Mouse (Mus musculus) ES-E14 (cell line): Measurements from ENCODE around the gene Nsmce3. TPM values are rescaled to one million over a fixed set of nuclear protein-coding genes. Genes with fewer than 3 reads are reported as not detected.

ENCODE experiments used
- DNase-seq: peaks from one replicate; pipeline ENCODE4 v3.0.0-alpha.2; 2013; ENCODE audit warnings: low read depth, low spot score
- H3K27ac ChIP-seq: 2 replicates; pipeline ENCODE4 v1.5.1; 2012; ENCODE audit warnings: low read depth, mild to moderate bottlenecking, low read length, moderate library complexity, mixed read lengths; ENCODE audit not compliant: poor library complexity, insufficient read depth, severe bottlenecking
- H3K36me3 ChIP-seq: 2 replicates; pipeline ENCODE4 v1.6.1; 2012; ENCODE audit warnings: mild to moderate bottlenecking, low read length, moderate library complexity, mixed read lengths; ENCODE audit not compliant: control insufficient read depth, poor library complexity, insufficient read depth, severe bottlenecking
- H3K4me1 ChIP-seq, 2 experiments: fragments of 150-350 bp in 1 of 2; sonication (generic) in 1 of 2; 2 replicates each; pipeline ENCODE4 v1.6.1; 2012; ENCODE audit warnings: low read length in 2 of 2, mild to moderate bottlenecking in 1 of 2, mixed read lengths in 1 of 2; ENCODE audit not compliant: control insufficient read depth in 2 of 2, insufficient read depth in 2 of 2, poor library complexity in 1 of 2
- H3K4me3 ChIP-seq, 2 experiments: fragments of 150-350 bp in 1 of 2; sonication (generic) in 1 of 2; 2 replicates each; pipeline ENCODE4 v1.5.1; 2012; ENCODE audit warnings: low read length in 2 of 2, low read depth in 1 of 2, mild to moderate bottlenecking in 1 of 2, mixed read lengths in 1 of 2; ENCODE audit not compliant: insufficient read depth in 1 of 2, poor library complexity in 1 of 2, severe bottlenecking in 1 of 2
- H3K9ac ChIP-seq: 2 replicates; pipeline ENCODE4 v1.6.1; 2012; ENCODE audit warnings: low read depth, mild to moderate bottlenecking, low read length, mixed read lengths; ENCODE audit not compliant: poor library complexity, insufficient read depth, severe bottlenecking
- H3K9me3 ChIP-seq: fragments of 150-350 bp; sonication (generic); 2 replicates; pipeline ENCODE4 v1.6.1; 2012; ENCODE audit warnings: low read depth, mild to moderate bottlenecking, low read length; ENCODE audit not compliant: control insufficient read depth, insufficient read depth
- CHD2 ChIP-seq: IDR thresholded peaks from 2 replicates; pipeline ENCODE4 v1.6.1; 2014; ENCODE audit warnings: mild to moderate bottlenecking, low read depth, low read length, inconsistent platforms
- HCFC1 ChIP-seq: IDR thresholded peaks from 2 replicates; pipeline ENCODE4 v1.6.1; 2012; ENCODE audit warnings: low read length, inconsistent platforms, borderline replicate concordance; ENCODE audit not compliant: insufficient read depth
- MAFK ChIP-seq: IDR thresholded peaks from 2 replicates; pipeline ENCODE4 v1.6.1; 2014; ENCODE audit warnings: mild to moderate bottlenecking, low read depth, low read length, inconsistent platforms; ENCODE audit not compliant: insufficient read depth
- ZC3H11A ChIP-seq: IDR thresholded peaks from 2 replicates; pipeline ENCODE4 v1.6.1; 2012; ENCODE audit warnings: low read depth, mild to moderate bottlenecking, inconsistent platforms, low read length, borderline replicate concordance
- ZNF384 ChIP-seq: IDR thresholded peaks from 2 replicates; pipeline ENCODE4 v1.6.1; 2012; ENCODE audit warnings: low read depth, low read length, inconsistent platforms
- in situ Hi-C, 2 experiments: fragments of 600-800 bp; cut with MboI; formaldehyde crosslinking; loops; one replicate each; pipeline ENCODE4 v1.15.1; 2025; ENCODE audit warnings: low sequenced_read_pairs in 2 of 2, inconsistent platforms in 1 of 2; ENCODE audit not compliant: unreplicated experiment in 2 of 2
- total RNA-seq: library from RNA; depleted of rRNA; stranded (reverse); fragments of 300-350 nt; gene quantifications from 2 replicates; pipeline ENCODE4 v1.2.3, GENCODE M21; 2012; rRNA removed

Gene Nsmce3
- 14.3 and 17.2 TPM in 2 replicates for total RNA-seq

- TF ChIP-seq HCFC1, result peak; percentile 75; the same call in 1 of the 2 replicates
- TF ChIP-seq MAFK, result no peak
- peaks cover 0 to 4% of the 10 kb centered on the region in 2 experiments; a peak in 1 of 4 replicates for H3K4me1 ChIP-seq
- peak within 1 kb of the TSS; percentile 89 to 90 for H3K4me3 ChIP-seq
- no peaks in the 10 kb centered on the region for H3K9me3 ChIP-seq
- DNase-seq, result peak; percentile 88
- H3K36me3 ChIP-seq, result no peaks in the 10 kb centered on the region
- H3K9ac ChIP-seq, result peak within 1 kb of the TSS; percentile 89
- in situ Hi-C loops, result no loop called here
- peak within 1 kb of the TSS; percentile 1 for H3K27ac ChIP-seq
These were observed at the start of gene Nsmce3 for GRCm38 (mm10) chr7:64872743-64873241. TSS of gene Nsmce3 (minus strand) at chr7:64872997.

GRCm38 (mm10) chr7:64921189-64921588, 48.4 kb upstream of the Nsmce3 start:
- TF ChIP-seq CHD2 (no peak), ZC3H11A (no peak), ZNF384 (no peak), MAFK (no peak), HCFC1 (no peak)
- Histone ChIP-seq H3K4me1 (no peaks in the 10 kb centered on the region), H3K9ac (no peak overlapping the region), H3K4me3 (no peak overlapping the region), H3K9me3 (no peaks in the 10 kb centered on the region), H3K36me3 (no peaks in the 10 kb centered on the region), H3K27ac (no peak overlapping the region)
- in situ Hi-C loops, result no loop called here
- no peak for DNase-seq

- Histone ChIP-seq H3K4me3 (no peak overlapping the region), H3K4me1 (no peaks in the 10 kb centered on the region), H3K9me3 (no peaks in the 10 kb centered on the region), H3K27ac (no peak overlapping the region), H3K9ac (no peak overlapping the region), H3K36me3 (no peaks in the 10 kb centered on the region)
- no peak for TF ChIP-seq HCFC1
- TF ChIP-seq ZNF384, result no peak
- TF ChIP-seq CHD2, result no peak
- no peak for TF ChIP-seq ZC3H11A
- TF ChIP-seq MAFK, result no peak
- in situ Hi-C loops, result no loop called here
- DNase-seq, result no peak
These were observed 47.9 kb upstream of the Nsmce3 start for GRCm38 (mm10) chr7:64920735-64921134.

GRCm38 (mm10) chr7:64916654-64917053, 43.9 kb upstream of the Nsmce3 start:
- TF ChIP-seq MAFK (no peak), HCFC1 (no peak), ZNF384 (no peak), CHD2 (no peak), ZC3H11A (no peak)
- DNase-seq, result no peak
- no peak overlapping the region for H3K4me3 ChIP-seq
- H3K4me1 ChIP-seq, result no peaks in the 10 kb centered on the region
- no peak overlapping the region for H3K27ac ChIP-seq
- no peak overlapping the region for H3K9ac ChIP-seq
- no peaks in the 10 kb centered on the region for H3K9me3 ChIP-seq
- in situ Hi-C loops, result no loop called here
- H3K36me3 ChIP-seq, result no peaks in the 10 kb centered on the region

- no peaks in the 10 kb centered on the region for H3K9me3 ChIP-seq
- H3K27ac ChIP-seq, result no peak overlapping the region
- no peak for TF ChIP-seq CHD2
- no peak for TF ChIP-seq ZNF384
- no peak for TF ChIP-seq MAFK
- H3K9ac ChIP-seq, result no peak overlapping the region
- H3K4me1 ChIP-seq, result no peaks in the 10 kb centered on the region
- no peak for DNase-seq
- H3K4me3 ChIP-seq, result no peak overlapping the region
- H3K36me3 ChIP-seq, result no peaks in the 10 kb centered on the region
- in situ Hi-C loops, result no loop called here
These were observed 42.3 kb upstream of the Nsmce3 start for GRCm38 (mm10) chr7:64915121-64915520.
